Mouse (Mus musculus): ENCODE results near the gene Rps6. TPM values are rescaled to one million over a fixed set of nuclear protein-coding genes. Genes with fewer than 3 reads are reported as not detected.

The Rps6 gene
- polyA plus RNA-seq, 1 experiment from 2014 or later: 672 TPM

DNA sequence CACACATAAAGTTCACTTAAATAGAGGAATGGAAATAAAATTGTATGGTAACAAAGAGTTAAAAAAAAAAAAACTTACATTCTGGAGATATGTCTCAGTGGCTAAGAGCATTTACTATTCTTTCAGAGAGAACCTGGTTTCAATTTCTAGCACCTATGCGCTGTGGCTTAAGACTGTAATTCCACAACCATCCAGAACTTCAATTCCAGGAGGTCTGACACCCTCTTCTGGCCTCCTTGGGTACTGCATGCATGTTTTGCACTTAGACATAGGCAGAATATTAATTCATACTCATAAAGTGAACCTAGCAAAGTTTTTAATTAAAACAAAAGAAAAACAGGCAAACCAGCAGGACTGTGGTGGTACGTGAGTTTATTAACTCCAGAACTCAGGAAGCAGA is 34.0 kb downstream of the Rps6 start:
- Histone ChIP-seq H3K9me3 (ENCODE audit: control insufficient read depth, low read length) (no peaks in the 10 kb centered on the region), H3K27ac (ENCODE audit: low read length) (no peak overlapping the region), H3K27me3 (replicated peaks; ENCODE audit: control insufficient read depth, insufficient read depth, low read length) (no peaks in the 10 kb centered on the region), H3K4me3 (ENCODE audit: low read length) (no peak overlapping the region), H3K36me3 (ENCODE audit: control insufficient read depth, insufficient read depth, low read length) (0 out of 2 replicates have a peak, but pooled peaks cover 4% of the 10 kb centered on the region), H3K4me1 (ENCODE audit: control insufficient read depth, insufficient read depth, low read length) (no peaks in the 10 kb centered on the region), H3K4me2 (ENCODE audit: low read depth, low read length) (no peak overlapping the region), H3K9ac (ENCODE audit: low read depth, low read length) (no peak overlapping the region)
- no peak for ATAC-seq
- 85% methylated on average over 2 of the region's 2 CpGs for WGBS

DNA sequence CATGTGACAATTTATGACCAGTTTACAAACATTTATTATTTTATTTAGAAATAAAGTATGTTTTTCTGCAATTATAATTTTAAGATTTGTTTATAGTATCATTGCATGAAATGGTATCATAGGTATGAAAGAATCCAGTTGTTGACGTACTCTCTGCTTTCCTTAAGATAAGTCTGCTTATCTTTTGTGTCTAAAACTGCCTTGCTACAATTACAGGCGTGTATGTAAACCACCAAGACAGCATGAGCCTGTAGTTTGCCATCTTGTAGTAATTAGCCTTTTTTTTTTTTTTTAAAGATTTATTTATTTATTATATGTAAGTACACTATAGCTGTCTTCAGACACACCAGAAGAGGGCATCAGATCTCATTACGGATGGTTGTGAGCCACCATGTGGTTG is 42.4 kb downstream of the Rps6 start:
- no peaks in the 10 kb centered on the region for H3K9me3 ChIP-seq (ENCODE audit: control insufficient read depth, low read length)
- H3K36me3 ChIP-seq (ENCODE audit: control insufficient read depth, insufficient read depth, low read length): 0 out of 2 replicates have a peak, but pooled peaks cover 3% of the 10 kb centered on the region
- H3K27ac ChIP-seq (ENCODE audit: low read length): no peak overlapping the region
- ATAC-seq: no peak
- no peaks in the 10 kb centered on the region for H3K27me3 ChIP-seq (replicated peaks; ENCODE audit: control insufficient read depth, insufficient read depth, low read length)
- H3K4me2 ChIP-seq (ENCODE audit: low read depth, low read length): no peak overlapping the region
- H3K9ac ChIP-seq (ENCODE audit: low read depth, low read length): no peak overlapping the region
- no peak overlapping the region for H3K4me3 ChIP-seq (ENCODE audit: low read length)
- no peaks in the 10 kb centered on the region for H3K4me1 ChIP-seq (ENCODE audit: control insufficient read depth, insufficient read depth, low read length)
- WGBS: 90% methylated on average over 2 of the region's 3 CpGs

DNA sequence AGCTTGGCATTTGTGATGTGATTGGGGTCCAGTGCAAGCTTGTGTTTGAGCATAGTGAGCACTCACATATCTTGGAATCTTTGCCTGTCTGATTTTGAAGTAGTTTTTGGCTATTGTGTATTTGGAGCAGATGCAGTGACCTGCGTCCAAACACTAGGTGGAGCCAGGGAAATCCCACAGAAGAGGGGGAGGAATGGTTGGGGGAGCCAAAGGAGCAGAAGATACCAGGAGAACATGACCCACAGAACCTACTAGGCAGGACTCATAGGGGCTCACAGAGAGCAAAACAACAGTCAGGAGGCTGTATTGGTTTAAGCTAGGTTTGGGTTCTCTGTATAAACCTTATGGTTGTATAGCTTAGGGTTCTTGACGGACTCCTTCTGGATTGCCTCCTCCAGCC is 46.6 kb downstream of the Rps6 start:
- no peaks in the 10 kb centered on the region for H3K9me3 ChIP-seq (ENCODE audit: control insufficient read depth, low read length)
- H3K27me3 ChIP-seq (replicated peaks; ENCODE audit: control insufficient read depth, insufficient read depth, low read length): no peaks in the 10 kb centered on the region
- H3K27ac ChIP-seq (ENCODE audit: low read length): no peak overlapping the region
- no peak for ATAC-seq
- no peaks in the 10 kb centered on the region for H3K4me1 ChIP-seq (ENCODE audit: control insufficient read depth, insufficient read depth, low read length)
- H3K36me3 ChIP-seq (ENCODE audit: control insufficient read depth, insufficient read depth, low read length): 0 out of 2 replicates have a peak, but pooled peaks cover 3% of the 10 kb centered on the region
- H3K4me2 ChIP-seq (ENCODE audit: low read depth, low read length): no peak overlapping the region
- no peak overlapping the region for H3K4me3 ChIP-seq (ENCODE audit: low read length)
- no peak overlapping the region for H3K9ac ChIP-seq (ENCODE audit: low read depth, low read length)
- 61% methylated on average over 2 of the region's 2 CpGs for WGBS

Other genes starting within 250 kb of the Rps6 start
- gene Haus6, start 245.4 kb downstream of the Rps6 start, polyA plus RNA-seq (2015; fragmentation: Nextera tagmentation; extraction: Ambion mirVana): 9.2 and 10.1 TPM in 2 replicates
- 248 and 316 TPM in 2 replicates for gene Plin2, start 187.4 kb downstream of the Rps6 start, polyA plus RNA-seq (2015; fragmentation: Nextera tagmentation; extraction: Ambion mirVana)
- 2.9 and 3.5 TPM in 2 replicates for gene Dennd4c, start 108.9 kb downstream of the Rps6 start, polyA plus RNA-seq (2015; fragmentation: Nextera tagmentation; extraction: Ambion mirVana)
- 17.7 and 20.6 TPM in 2 replicates for gene Acer2, start 17.0 kb upstream of the Rps6 start, polyA plus RNA-seq (2015; fragmentation: Nextera tagmentation; extraction: Ambion mirVana)

Measured in intestine, embryonic 16.5 days (tissue).